In genomic region chr10:66839058-66839457, GRCm38 (mm10) we compare ENCODE assay signal across 11 mouse cellular contexts.
DNase-seq lines count a peak whose midpoint lies in the region; ATAC-seq and TF ChIP-seq lines count a peak whose summit lies in the region.
"Had no signal": no experiment of that assay in that cellular context is flagged by ENCODE, and none has a peak within 500 bp of the region (broad histone marks: within the 10 kb centered on the region; RNA-seq: fewer than 3 reads in every experiment).

No protein-coding gene starts in this region.

- 0 out of 2 replicates have a peak, but pooled peaks cover 3% of the 10 kb centered on the region for H3K4me1 ChIP-seq in kidney, embryonic 15.5 days
- H3K4me1 ChIP-seq: intestine, embryonic 15.5 days; limb, embryonic 12.5 days had no signal

- ATAC-seq in kidney, embryonic 15.5 days (replicated peaks; ENCODE audit: low FRiP score): no peak
- ATAC-seq: intestine, embryonic 15.5 days had no signal

- TF ChIP-seq CTCF in gastrocnemius, adult 2 months (IDR thresholded peaks at IDR 0.05): no peak

- intact Hi-C loops in gastrocnemius, adult 2 months (cut with DNase I): no loop called here

- no peak overlapping the region for H3K27ac ChIP-seq in kidney, embryonic 15.5 days
- peak overlapping the region; percentile 63 for H3K27ac ChIP-seq in gastrocnemius, adult 2 months
- H3K27ac ChIP-seq: intestine, embryonic 15.5 days; limb, embryonic 12.5 days had no signal

- no peaks in the 10 kb centered on the region for H3K27me3 ChIP-seq in kidney, embryonic 15.5 days
- H3K27me3 ChIP-seq: intestine, embryonic 15.5 days; limb, embryonic 12.5 days had no signal

- H3K9me3 ChIP-seq in kidney, embryonic 15.5 days (replicated peaks): no peaks in the 10 kb centered on the region
- H3K9me3 ChIP-seq: intestine, embryonic 15.5 days had no signal

- peak overlapping the region; percentile 22 for H3K4me2 ChIP-seq in kidney, embryonic 15.5 days
- H3K4me2 ChIP-seq: intestine, embryonic 15.5 days; limb, embryonic 12.5 days had no signal

- DNase-seq in kidney, adult 9 months: no peak
- peak; percentile 26 for DNase-seq in embryo, embryonic 11 days
- peak; percentile 69 for DNase-seq in gastrocnemius, adult 2 months
- DNase-seq in kidney, postnatal 4 days: peak; percentile 14 to 46
- no peak for DNase-seq in thymus, adult 18-20 months
- no peak for DNase-seq in spleen, postnatal 4 days (ENCODE audit: low spot score in 2 of 2)
- DNase-seq: right cerebral cortex, postnatal 14 days; thymus, postnatal 4 days had no signal

- no peaks in the 10 kb centered on the region for H3K36me3 ChIP-seq in kidney, embryonic 15.5 days
- H3K36me3 ChIP-seq: intestine, embryonic 15.5 days; limb, embryonic 12.5 days had no signal

- 15% methylated on average over 9 of the region's 9 CpGs for WGBS in kidney, embryonic 15.5 days

- no peak overlapping the region for H3K9ac ChIP-seq in kidney, embryonic 15.5 days
- H3K9ac ChIP-seq: intestine, embryonic 15.5 days; limb, embryonic 12.5 days had no signal

- H3K4me3 ChIP-seq in kidney, embryonic 15.5 days (replicated peaks): no peak overlapping the region
- H3K4me3 ChIP-seq in gastrocnemius, adult 2 months: no peak overlapping the region
- H3K4me3 ChIP-seq: intestine, embryonic 15.5 days; limb, embryonic 12.5 days had no signal

Comparison
In these comparisons a context has a peak if more than half of its experiments do, and no peak if none do; other contexts are left out.
1. DNase-seq: peak in embryo, embryonic 11 days (single experiment), gastrocnemius, adult 2 months (single experiment) and kidney, postnatal 4 days (2 of 2); none in kidney, adult 9 months (single experiment), thymus, adult 18-20 months (0 of 2) and spleen, postnatal 4 days (0 of 2).